Mouse (Mus musculus): Measurements from ENCODE around the gene Hrct1.

- no peak for TF ChIP-seq CTCF (IDR thresholded peaks at IDR 0.05)
- TF ChIP-seq POLR2A (IDR thresholded peaks at IDR 0.05; ENCODE audit: insufficient read depth, low read depth, low read length) = peak; percentile 39; the same call in 1 of the 2 replicates
- no peak for TF ChIP-seq EP300 (IDR thresholded peaks at IDR 0.05; ENCODE audit: insufficient read depth, low read depth, low read length)
Observed at GRCm38 (mm10) chr4:43757213-43757612, 30.2 kb downstream of the Hrct1 start.

All from heart, adult 2 months (tissue).